Mouse (Mus musculus) embryonic facial prominence, embryonic 11.5 days (tissue): ENCODE results near the gene Tulp4. TPM values are rescaled to one million over a fixed set of nuclear protein-coding genes. Genes with fewer than 3 reads are reported as not detected.

ENCODE experiments used
- ATAC-seq: fragments of 200-750 bp; cut with Nextera tagmentation; replicated peaks from 2 replicates; pipeline ENCODE4 v1.8.0; 2017; ENCODE audit warnings: low read depth; ENCODE audit not compliant: insufficient number of reproducible peaks, low FRiP score, low TSS enrichment
- DNase-seq: peaks from one replicate; pipeline ENCODE4 v3.0.0-alpha.2; 2015; ENCODE audit warnings: low spot score
- H3K27ac ChIP-seq: fragments of 300-500 bp; sonication (generic); replicated peaks from 2 replicates; pipeline ENCODE4 v1.5.1; 2014; ENCODE audit warnings: mild to moderate bottlenecking, low read depth, low read length, control low read depth
- H3K27me3 ChIP-seq: fragments of 300-500 bp; sonication (generic); 2 replicates; pipeline ENCODE4 v1.6.1; 2014; ENCODE audit warnings: mild to moderate bottlenecking, low read length, moderate library complexity, mixed read lengths; ENCODE audit not compliant: control insufficient read depth, insufficient read depth
- H3K36me3 ChIP-seq: fragments of 300-500 bp; sonication (generic); replicated peaks from 2 replicates; pipeline ENCODE4 v1.6.1; 2014; ENCODE audit warnings: low read depth, mild to moderate bottlenecking, low read length, moderate library complexity, mixed read lengths; ENCODE audit not compliant: control insufficient read depth, insufficient read depth
- H3K4me1 ChIP-seq: fragments of 300-500 bp; sonication (generic); 2 replicates; pipeline ENCODE4 v1.6.1; 2014; ENCODE audit warnings: low read length, mixed read lengths; ENCODE audit not compliant: control insufficient read depth, insufficient read depth
- H3K4me2 ChIP-seq: fragments of 300-500 bp; sonication (generic); 2 replicates; pipeline ENCODE4 v1.6.1; 2014; ENCODE audit warnings: low read depth, mild to moderate bottlenecking, control low read depth, low read length, moderate library complexity
- H3K4me3 ChIP-seq: fragments of 300-500 bp; sonication (generic); 2 replicates; pipeline ENCODE4 v1.5.1; 2014; ENCODE audit warnings: low read depth, low read length, control low read depth
- H3K9ac ChIP-seq: fragments of 300-500 bp; sonication (generic); replicated peaks from 2 replicates; pipeline ENCODE4 v1.6.1; 2014; ENCODE audit warnings: mild to moderate bottlenecking, control low read depth, low read length
- H3K9me3 ChIP-seq: fragments of 300-500 bp; sonication (generic); replicated peaks from 2 replicates; pipeline ENCODE4 v1.6.1; 2016; ENCODE audit warnings: mild to moderate bottlenecking, low read length, inconsistent platforms, mixed read lengths; ENCODE audit not compliant: control insufficient read depth
- WGBS: fragments of 180-500 bp; shearing (Covaris S2); extraction: QIAGEN DNeasy Blood & Tissue Kit; methylation state at CpG from one replicate; pipeline ENCODE4 v1.1.7; 2014; 5-methylcytosine and 5-hydroxymethylcytosine counted together
- polyA plus RNA-seq: library from polyadenylated mRNA; unstranded; fragments of >200 nt; fragmentation: Nextera tagmentation; extraction: Ambion mirVana; gene quantifications from 2 replicates; pipeline ENCODE4 v1.2.1, GENCODE M21; 2014

Tulp4 gene
- polyA plus RNA-seq, 1 experiment from 2014 or later: 86.2 TPM

DNA sequence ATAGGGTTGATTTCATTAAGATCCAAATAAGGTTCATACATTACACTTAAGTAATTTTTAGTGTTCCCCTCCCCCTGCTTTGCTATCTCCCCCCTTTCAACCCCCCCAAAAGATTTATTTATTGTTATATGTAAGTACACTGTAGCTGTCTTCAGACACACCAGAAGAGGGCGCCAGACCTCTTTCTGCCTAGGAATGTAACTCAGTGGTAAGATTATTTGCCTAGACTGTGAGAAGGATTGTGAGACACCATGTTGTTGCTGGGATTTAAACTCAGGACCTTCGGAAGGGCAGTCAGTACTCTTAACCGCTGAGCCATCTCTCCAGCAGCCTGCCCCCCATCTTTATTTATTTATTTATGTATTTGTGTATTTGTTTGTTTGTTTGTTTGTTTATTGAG lies 4.7 kb downstream of the Tulp4 start:
- H3K27ac ChIP-seq: no peak overlapping the region
- DNase-seq: no peak
- 78% methylated on average over 3 of the region's 3 CpGs for WGBS
- H3K36me3 ChIP-seq: no peaks in the 10 kb centered on the region; the same call in 1 of the 2 replicates
- no peak overlapping the region for H3K9ac ChIP-seq
- no peaks in the 10 kb centered on the region for H3K9me3 ChIP-seq
- no peaks in the 10 kb centered on the region for H3K27me3 ChIP-seq
- ATAC-seq: no peak
- H3K4me2 ChIP-seq: no peak overlapping the region
- H3K4me3 ChIP-seq: no peak overlapping the region
- H3K4me1 ChIP-seq: 0 out of 2 replicates have a peak, but pooled peaks cover 4% of the 10 kb centered on the region

GRCm38 (mm10) chr17:6113653-6114052 lies 7.4 kb downstream of the Tulp4 start:
- Histone ChIP-seq H3K4me2 (no peak overlapping the region), H3K4me3 (no peak overlapping the region), H3K27me3 (no peaks in the 10 kb centered on the region), H3K9me3 (no peaks in the 10 kb centered on the region), H3K36me3 (no peaks in the 10 kb centered on the region; the same call in 1 of the 2 replicates), H3K4me1 (no peaks in the 10 kb centered on the region), H3K9ac (no peak overlapping the region), H3K27ac (no peak overlapping the region)
- 89% methylated on average over 6 of the region's 6 CpGs for WGBS
- DNase-seq: no peak
- no peak for ATAC-seq

- no peak overlapping the region for H3K9ac ChIP-seq
- ATAC-seq (no peak), DNase-seq (no peak)
- no peak overlapping the region for H3K4me3 ChIP-seq
- H3K4me1 ChIP-seq: no peaks in the 10 kb centered on the region
- H3K27me3 ChIP-seq: no peaks in the 10 kb centered on the region
- no peak overlapping the region for H3K27ac ChIP-seq
- WGBS: 95% methylated on average over 9 of the region's 9 CpGs
- no peak overlapping the region for H3K4me2 ChIP-seq
- H3K9me3 ChIP-seq: no peaks in the 10 kb centered on the region
- H3K36me3 ChIP-seq: no peaks in the 10 kb centered on the region; the same call in 1 of the 2 replicates
These were observed 8.8 kb downstream of the Tulp4 start for GRCm38 (mm10) chr17:6115085-6115484.

- H3K9ac ChIP-seq: no peak overlapping the region
- H3K36me3 ChIP-seq: peaks cover 1% of the 10 kb centered on the region; the same call in 1 of the 2 replicates
- no peak overlapping the region for H3K27ac ChIP-seq
- H3K4me2 ChIP-seq: no peak overlapping the region
- no peaks in the 10 kb centered on the region for H3K9me3 ChIP-seq
- 78% methylated on average over 4 of the region's 4 CpGs for WGBS
- no peaks in the 10 kb centered on the region for H3K4me1 ChIP-seq
- ATAC-seq: no peak
- no peaks in the 10 kb centered on the region for H3K27me3 ChIP-seq
- H3K4me3 ChIP-seq: no peak overlapping the region
- DNase-seq: no peak
These were observed 11.0 kb downstream of the Tulp4 start for GRCm38 (mm10) chr17:6117148-6117725.

- no peak for ATAC-seq
- H3K36me3 ChIP-seq: peaks cover 6% of the 10 kb centered on the region
- no peaks in the 10 kb centered on the region for H3K9me3 ChIP-seq
These were observed 11.7 kb downstream of the Tulp4 start for GRCm38 (mm10) chr17:6117917-6118316.

GRCm38 (mm10) chr17:6118861-6119260 lies 12.6 kb downstream of the Tulp4 start:
- H3K9me3 ChIP-seq: no peaks in the 10 kb centered on the region
- H3K36me3 ChIP-seq: peaks cover 6% of the 10 kb centered on the region
- H3K27me3 ChIP-seq: no peaks in the 10 kb centered on the region
- no peak overlapping the region for H3K4me2 ChIP-seq
- no peak overlapping the region for H3K27ac ChIP-seq
- no peak overlapping the region for H3K9ac ChIP-seq
- H3K4me3 ChIP-seq: no peak overlapping the region
- H3K4me1 ChIP-seq: no peaks in the 10 kb centered on the region
- 92% methylated on average over 4 of the region's 4 CpGs for WGBS
- DNase-seq (no peak), ATAC-seq (no peak)

More at GRCm38 (mm10) chr17:6117917-6118316, 11.7 kb downstream of the Tulp4 start:
- H3K4me3 ChIP-seq: no peak overlapping the region
- no peak overlapping the region for H3K27ac ChIP-seq
- no peaks in the 10 kb centered on the region for H3K27me3 ChIP-seq
- no peak for DNase-seq
- H3K4me1 ChIP-seq: no peaks in the 10 kb centered on the region
- WGBS: 80% methylated on average over 3 of the region's 3 CpGs
- H3K4me2 ChIP-seq: no peak overlapping the region
- H3K9ac ChIP-seq: no peak overlapping the region

GRCm38 (mm10) chr17:6123776-6124175 lies 17.5 kb downstream of the Tulp4 start:
- 76% methylated on average over 4 of the region's 4 CpGs for WGBS
- Histone ChIP-seq H3K27ac (no peak overlapping the region), H3K4me2 (no peak overlapping the region), H3K27me3 (no peaks in the 10 kb centered on the region), H3K36me3 (peaks cover 6% of the 10 kb centered on the region), H3K9ac (no peak overlapping the region), H3K9me3 (no peaks in the 10 kb centered on the region), H3K4me3 (no peak overlapping the region), H3K4me1 (no peaks in the 10 kb centered on the region)
- ATAC-seq (no peak; the same call in 1 of the 2 replicates), DNase-seq (no peak)

- ATAC-seq (no peak), DNase-seq (no peak)
- Histone ChIP-seq H3K27me3 (no peaks in the 10 kb centered on the region), H3K4me2 (no peak overlapping the region), H3K4me3 (no peak overlapping the region), H3K4me1 (no peaks in the 10 kb centered on the region), H3K36me3 (peaks cover 6% of the 10 kb centered on the region), H3K27ac (no peak overlapping the region), H3K9ac (no peak overlapping the region), H3K9me3 (no peaks in the 10 kb centered on the region)
- 91% methylated on average over 3 of the region's 3 CpGs for WGBS
These were observed 19.2 kb downstream of the Tulp4 start for GRCm38 (mm10) chr17:6125441-6125840.
